Mouse (Mus musculus) kidney, adult 2 months (tissue): ENCODE measurements around the gene Zfp82.

ENCODE experiments used
- CTCF ChIP-seq: fragments of 200-500 bp; conservative IDR thresholded peaks from 2 replicates; pipeline ENCODE4 v1.5.1; 2011; ENCODE audit warnings: low read depth, mild to moderate bottlenecking, control low read depth, low read length, moderate library complexity, mixed read lengths; ENCODE audit not compliant: insufficient read depth, insufficient read length
- POLR2A ChIP-seq: fragments of 200-500 bp; IDR thresholded peaks from one replicate; pipeline ENCODE4 v1.6.1; 2011; ENCODE audit warnings: low read depth, low read length, control low read depth

- TF ChIP-seq CTCF (no peak), POLR2A (no peak)
Measured at GRCm38 (mm10) chr7:30072146-30073028, at the start of gene Zfp82.
